Mouse (Mus musculus) heart, postnatal 0 days (tissue): ENCODE results near the gene Arl15. TPM values are rescaled to one million over a fixed set of nuclear protein-coding genes. Genes with fewer than 3 reads are reported as not detected.

Experiments used
- ATAC-seq: fragments of 200-750 bp; cut with Nextera tagmentation; 2 replicates; pipeline ENCODE4 v1.8.0; 2017; ENCODE audit warnings: low read depth, moderate number of reproducible peaks, moderate library complexity; ENCODE audit not compliant: insufficient read depth
- DNase-seq: peaks from one replicate; pipeline ENCODE4 v3.0.0-alpha.2; 2016; ENCODE audit warnings: low spot score
- H3K27ac ChIP-seq: fragments of 300-500 bp; sonication (generic); 2 replicates; pipeline ENCODE4 v1.5.1; 2014; ENCODE audit warnings: low read depth, mild to moderate bottlenecking
- H3K27me3 ChIP-seq: fragments of 300-500 bp; sonication (generic); 2 replicates; pipeline ENCODE4 v1.6.1; 2014; ENCODE audit warnings: low read length, mixed read lengths; ENCODE audit not compliant: control insufficient read depth, insufficient read depth
- H3K36me3 ChIP-seq: fragments of 300-500 bp; sonication (generic); replicated peaks from 2 replicates; pipeline ENCODE4 v1.6.1; 2014; ENCODE audit warnings: low read length, mixed read lengths; ENCODE audit not compliant: control insufficient read depth, insufficient read depth
- H3K4me1 ChIP-seq: fragments of 300-500 bp; sonication (generic); 2 replicates; pipeline ENCODE4 v1.6.1; 2014; ENCODE audit warnings: antibody characterized with exemption; ENCODE audit not compliant: control insufficient read depth, insufficient read depth
- H3K4me2 ChIP-seq: fragments of 300-500 bp; sonication (generic); 2 replicates; pipeline ENCODE4 v1.6.1; 2014; ENCODE audit warnings: low read depth, mild to moderate bottlenecking, low read length, moderate library complexity
- H3K4me3 ChIP-seq: fragments of 300-500 bp; sonication (generic); 2 replicates; pipeline ENCODE4 v1.5.1; 2014; ENCODE audit warnings: low read depth, low read length
- H3K9ac ChIP-seq: fragments of 300-500 bp; sonication (generic); replicated peaks from 2 replicates; pipeline ENCODE4 v1.6.1; 2014; ENCODE audit warnings: low read depth, low read length, mixed read lengths
- H3K9me3 ChIP-seq: fragments of 300-500 bp; sonication (generic); replicated peaks from 2 replicates; pipeline ENCODE4 v1.6.1; 2016; ENCODE audit warnings: low read length; ENCODE audit not compliant: control insufficient read depth
- CTCF ChIP-seq: IDR thresholded peaks from 2 replicates; pipeline ENCODE4 v1.5.1; 2016; ENCODE audit warnings: antibody characterized with exemption, control low read depth, low read depth
- EP300 ChIP-seq: IDR thresholded peaks from 2 replicates; pipeline ENCODE4 v1.6.1; 2016; ENCODE audit warnings: antibody characterized with exemption, low read depth
- WGBS: fragments of 180-500 bp; shearing (Covaris S2); extraction: QIAGEN DNeasy Blood & Tissue Kit; methylation state at CpG from one replicate; pipeline ENCODE4 v1.1.7; 2014; 5-methylcytosine and 5-hydroxymethylcytosine counted together
- polyA plus RNA-seq: library from polyadenylated mRNA; unstranded; fragments of >200 nt; fragmentation: Nextera tagmentation; extraction: Ambion mirVana; gene quantifications from 2 replicates; pipeline ENCODE4 v1.2.1, GENCODE M21; 2015
- total RNA-seq: library from RNA; depleted of rRNA; stranded (reverse); fragments of >200 nt; gene quantifications from 2 replicates; pipeline ENCODE4 v1.2.3, GENCODE M21; 2014; ENCODE audit warnings: low replicate concordance

Gene Arl15
- total and polyA plus RNA-seq, 2 experiments from 2014 or later: 3.9 to 16.5 TPM

DNA sequence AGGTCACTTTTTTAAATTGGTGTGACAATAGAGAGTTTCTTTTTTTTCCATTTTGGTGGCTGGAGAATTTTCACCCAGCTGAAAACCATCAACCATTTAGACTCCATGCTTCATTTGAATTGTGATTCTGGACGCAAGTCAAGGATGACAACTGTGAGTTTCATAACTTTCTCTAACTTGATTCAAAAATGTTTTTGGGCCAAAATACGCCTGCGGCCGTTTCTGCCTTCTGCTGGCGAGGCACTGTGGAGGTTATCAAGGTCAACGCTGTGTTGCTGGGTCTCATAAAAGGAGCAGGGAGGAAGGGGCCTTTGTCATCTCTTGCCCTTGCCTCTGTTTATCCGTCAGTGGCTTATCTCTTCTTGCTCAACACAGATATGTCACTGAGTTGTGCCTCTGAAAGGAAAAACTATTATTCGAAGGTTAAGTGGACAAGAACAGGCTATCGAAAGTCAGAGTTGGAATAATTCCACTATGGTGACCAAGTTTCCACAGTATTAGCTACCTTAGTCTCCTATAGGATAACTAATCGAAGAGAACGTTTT, 106.8 kb downstream of the Arl15 start:
- Histone ChIP-seq H3K4me2 (no peak overlapping the region), H3K9me3 (no peaks in the 10 kb centered on the region), H3K4me1 (0 out of 2 replicates have a peak, but pooled peaks cover 3% of the 10 kb centered on the region), H3K4me3 (no peak overlapping the region), H3K36me3 (no peaks in the 10 kb centered on the region), H3K27ac (no peak overlapping the region), H3K27me3 (no peaks in the 10 kb centered on the region), H3K9ac (no peak overlapping the region)
- 57% methylated on average over 11 of the region's 11 CpGs for WGBS
- DNase-seq (no peak), ATAC-seq (no peak)
- TF ChIP-seq CTCF: no peak
- TF ChIP-seq EP300: no peak

DNA sequence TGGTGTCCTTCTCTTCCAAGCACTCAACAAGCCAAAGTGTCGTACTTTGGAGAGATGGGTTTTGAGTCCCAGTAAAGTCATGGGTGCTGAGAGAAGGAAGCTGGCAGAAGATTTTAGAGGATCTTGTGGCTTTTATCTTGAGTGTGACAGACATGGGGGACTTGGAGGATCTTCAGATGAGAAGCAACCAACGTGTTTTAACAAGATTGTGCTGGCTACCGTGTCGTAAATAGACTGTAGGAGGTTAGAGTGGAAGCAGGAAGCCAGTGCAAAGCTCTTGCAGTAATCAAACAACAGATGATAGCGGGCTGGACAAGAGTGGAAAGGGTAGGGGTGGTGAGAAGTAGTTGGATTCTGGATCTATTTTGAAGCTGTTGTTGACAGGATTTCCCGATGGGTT, 109.0 kb downstream of the Arl15 start:
- TF ChIP-seq EP300 (no peak), CTCF (no peak)
- Histone ChIP-seq H3K27ac (no peak overlapping the region), H3K4me1 (no peaks in the 10 kb centered on the region), H3K36me3 (no peaks in the 10 kb centered on the region), H3K9me3 (no peaks in the 10 kb centered on the region), H3K9ac (no peak overlapping the region), H3K4me3 (no peak overlapping the region), H3K27me3 (no peaks in the 10 kb centered on the region), H3K4me2 (no peak overlapping the region)
- 16% methylated on average over 6 of the region's 6 CpGs for WGBS
- DNase-seq (no peak), ATAC-seq (no peak)

DNA sequence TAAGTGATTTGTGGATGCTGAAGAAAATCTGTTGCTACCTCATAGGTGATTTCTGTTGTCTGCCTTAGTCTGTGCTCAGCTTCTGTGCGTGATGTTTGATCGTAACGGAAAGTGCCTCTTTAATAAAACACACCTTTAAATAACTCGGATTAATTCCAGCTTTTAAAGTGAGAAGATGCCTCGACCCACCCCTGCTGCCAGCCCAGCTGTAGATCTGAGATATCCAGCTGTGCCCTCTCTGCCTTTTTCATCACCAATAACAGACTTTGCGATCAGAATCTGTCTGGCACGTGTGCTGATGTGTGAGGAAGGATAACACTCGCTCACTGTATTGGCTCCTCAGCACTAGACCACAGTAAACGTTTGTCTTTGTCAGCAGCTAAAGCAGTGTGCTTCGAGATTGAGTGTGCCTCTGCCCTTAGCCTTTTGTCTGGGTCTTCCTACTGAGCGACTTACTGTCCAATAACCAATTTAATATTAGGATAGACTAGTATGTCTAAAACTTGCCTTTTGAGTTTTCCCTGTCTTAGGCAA, 117.7 kb downstream of the Arl15 start:
- no peak for DNase-seq
- Histone ChIP-seq H3K9me3 (no peaks in the 10 kb centered on the region), H3K4me3 (no peak overlapping the region), H3K27ac (no peak overlapping the region), H3K27me3 (no peaks in the 10 kb centered on the region), H3K36me3 (no peaks in the 10 kb centered on the region), H3K4me1 (no peaks in the 10 kb centered on the region; the same call in 1 of the 2 replicates), H3K9ac (no peak overlapping the region), H3K4me2 (no peak overlapping the region)
- no peak for ATAC-seq
- WGBS: 65% methylated on average over 11 of the region's 11 CpGs
- no peak for TF ChIP-seq CTCF
- TF ChIP-seq EP300: no peak

DNA sequence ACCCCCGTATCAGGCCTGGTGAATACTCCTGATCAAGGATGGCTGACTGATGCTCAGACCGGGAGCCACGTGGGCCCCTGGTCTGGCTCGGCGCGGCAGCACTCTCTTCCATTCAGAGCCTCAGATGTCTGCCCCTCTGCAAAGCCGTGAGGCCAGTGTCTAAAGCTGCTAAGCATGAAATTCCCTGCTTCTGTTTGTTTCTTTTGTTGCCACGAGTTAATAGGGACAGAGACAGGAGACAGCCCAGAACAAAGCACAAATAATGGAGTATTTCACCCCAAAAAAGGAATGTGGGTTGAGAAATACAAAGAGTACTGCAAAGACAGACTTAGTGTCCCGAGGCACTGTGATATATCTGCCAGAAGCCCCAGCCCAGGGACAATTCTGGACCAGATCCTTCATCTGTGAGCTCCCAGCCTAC, 120.3 kb downstream of the Arl15 start:
- Histone ChIP-seq H3K36me3 (no peaks in the 10 kb centered on the region), H3K9me3 (no peaks in the 10 kb centered on the region), H3K4me1 (no peaks in the 10 kb centered on the region), H3K9ac (no peak overlapping the region), H3K27ac (no peak overlapping the region), H3K27me3 (no peaks in the 10 kb centered on the region), H3K4me3 (no peak overlapping the region), H3K4me2 (no peak overlapping the region)
- WGBS: 63% methylated on average over 9 of the region's 9 CpGs
- ATAC-seq (no peak), DNase-seq (no peak)
- TF ChIP-seq EP300 (no peak), CTCF (no peak)

DNA sequence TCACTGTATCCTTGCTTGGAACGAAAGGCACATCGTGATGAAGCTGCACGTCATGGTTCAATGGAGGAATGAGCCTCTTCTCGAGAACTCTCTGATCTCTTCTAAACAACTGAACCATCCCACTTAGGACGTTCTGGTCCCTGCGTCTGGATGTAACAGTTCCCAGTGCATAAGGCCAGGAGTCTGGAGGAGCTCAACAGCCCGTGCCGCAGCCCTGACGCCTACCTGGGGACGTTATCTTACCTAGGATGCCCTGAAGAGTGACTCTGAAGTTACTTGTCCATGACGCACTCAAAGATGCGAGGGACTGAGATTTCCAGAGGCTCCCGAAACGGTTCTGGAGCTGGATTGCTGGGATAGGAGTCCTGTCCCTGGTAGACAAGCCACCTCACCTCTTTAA, 121.4 kb downstream of the Arl15 start:
- no peak for ATAC-seq
- no peak for TF ChIP-seq CTCF
- TF ChIP-seq EP300: no peak

DNA sequence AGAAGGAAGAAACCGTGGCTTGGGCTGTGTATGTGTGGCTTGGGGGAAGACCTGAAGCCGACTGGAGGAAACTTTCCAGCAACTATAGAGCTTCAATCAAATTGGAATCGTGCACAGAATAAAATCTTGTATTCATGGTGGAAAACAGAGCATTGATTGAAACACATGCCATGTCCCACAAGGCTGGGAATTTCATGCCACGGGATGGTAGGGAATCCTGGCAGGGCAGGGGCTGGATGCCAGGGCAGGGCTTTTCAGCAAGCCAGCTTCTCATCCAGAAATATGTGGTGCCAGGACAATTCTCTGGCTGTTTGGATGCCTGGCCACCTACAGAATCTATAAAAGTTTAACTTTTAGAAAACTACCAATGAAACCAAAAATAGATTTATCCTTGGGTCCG, 122.5 kb downstream of the Arl15 start:
- no peaks in the 10 kb centered on the region for H3K27me3 ChIP-seq
- no peak overlapping the region for H3K4me2 ChIP-seq
- ATAC-seq (no peak), DNase-seq (no peak)
- no peak overlapping the region for H3K27ac ChIP-seq
- no peaks in the 10 kb centered on the region for H3K9me3 ChIP-seq
- H3K4me3 ChIP-seq: no peak overlapping the region
- H3K9ac ChIP-seq: no peak overlapping the region
- no peaks in the 10 kb centered on the region for H3K4me1 ChIP-seq
- TF ChIP-seq EP300 (no peak), CTCF (no peak)
- 87% methylated on average over 5 of the region's 5 CpGs for WGBS
- H3K36me3 ChIP-seq: no peaks in the 10 kb centered on the region

More for the DNA sequence above, 121.4 kb downstream of the Arl15 start:
- DNase-seq: no peak
- no peak overlapping the region for H3K4me2 ChIP-seq
- no peaks in the 10 kb centered on the region for H3K27me3 ChIP-seq
- no peaks in the 10 kb centered on the region for H3K4me1 ChIP-seq
- no peaks in the 10 kb centered on the region for H3K36me3 ChIP-seq
- WGBS: 92% methylated on average over 14 of the region's 14 CpGs
- no peaks in the 10 kb centered on the region for H3K9me3 ChIP-seq
- no peak overlapping the region for H3K27ac ChIP-seq
- no peak overlapping the region for H3K4me3 ChIP-seq
- no peak overlapping the region for H3K9ac ChIP-seq
